Comparison of ENCODE assay signal across 12 mouse cellular contexts in genomic region chr12:72489995-72490394, GRCm38 (mm10). TPM values are rescaled to one million over a fixed set of nuclear protein-coding genes. Genes with fewer than 3 reads are reported as not detected.
A peak's percentile ranks its signal among the peaks of the same experiment; 100 is the strongest.
DNase-seq lines count a peak whose midpoint lies in the region; ATAC-seq and TF ChIP-seq lines count a peak whose summit lies in the region.
"Had no signal": no experiment of that assay in that cellular context is flagged by ENCODE, and none has a peak within 500 bp of the region (broad histone marks: within the 10 kb centered on the region; RNA-seq: fewer than 3 reads in every experiment).

No protein-coding gene starts in this region.

- H3K9ac ChIP-seq in liver, postnatal 0 days (replicated peaks): no peak overlapping the region

- TF ChIP-seq CTCF in liver, postnatal 0 days (IDR thresholded peaks at IDR 0.05; ENCODE audit: low read depth): no peak
- TF ChIP-seq CTCF in left cerebral cortex, adult 2 months (IDR thresholded peaks at IDR 0.05): no peak

- H3K4me3 ChIP-seq in liver, postnatal 0 days (ENCODE audit: low read depth, low read length): no peak overlapping the region
- no peak overlapping the region for H3K4me3 ChIP-seq in left cerebral cortex, adult 2 months
- H3K4me3 ChIP-seq: forebrain, embryonic 10.5 days had no signal

- no peak overlapping the region for H3K4me2 ChIP-seq in liver, postnatal 0 days (ENCODE audit: low read depth, low read length)

- WGBS in liver, postnatal 0 days (ENCODE audit: insufficient replicate concordance): 45% methylated on average over 3 of the region's 3 CpGs

- H3K36me3 ChIP-seq in liver, postnatal 0 days (replicated peaks; ENCODE audit: insufficient read depth, low read length): no peaks in the 10 kb centered on the region
- H3K36me3 ChIP-seq: forebrain, embryonic 10.5 days had no signal

- peak; percentile 75 for TF ChIP-seq EP300 in liver, postnatal 0 days (IDR thresholded peaks at IDR 0.05; ENCODE audit: low read depth)

- H3K9me3 ChIP-seq in liver, postnatal 0 days (ENCODE audit: low read length): no peaks in the 10 kb centered on the region
- H3K9me3 ChIP-seq: forebrain, embryonic 10.5 days had no signal

- intact Hi-C loops in heart, postnatal 25 days (cut with DNase I): no loop called here
- intact Hi-C loops in left cerebral cortex, adult 2 months (cut with DNase I): no loop called here

- peak; percentile 34 for DNase-seq in heart, adult 8-10 months (ENCODE audit: low spot score)
- DNase-seq in heart, postnatal 25 days (ENCODE audit: low spot score): no peak
- DNase-seq in 3T3-L1 (ENCODE audit: low read depth, low spot score): peak; percentile 89
- peak; percentile 62 for DNase-seq in adrenal gland, postnatal 10 days
- DNase-seq in liver, postnatal 0 days: peak; percentile 44
- DNase-seq in left cerebral cortex, adult 2 months (ENCODE audit: extremely low spot score in 1 of 2, low spot score in 2 of 2): no peak
- DNase-seq in B cell, adult 2 months: no peak
- no peak for DNase-seq in layer of hippocampus, adult 9-10 months (ENCODE audit: low spot score)
- DNase-seq: cerebellum, postnatal 25 days had no signal

- peak; percentile 96 for ATAC-seq in liver, postnatal 0 days
- ATAC-seq: activated CD4-positive, CD25-positive, alpha-beta regulatory T cell, adult 4 months; inflammation-experienced regulatory T-cells, adult 6 months had no signal

- H3K27me3 ChIP-seq in liver, postnatal 0 days (ENCODE audit: insufficient read depth, low read length): no peaks in the 10 kb centered on the region

- peak overlapping the region; percentile 98 for H3K27ac ChIP-seq in liver, postnatal 0 days (ENCODE audit: low read depth)
- no peak overlapping the region for H3K27ac ChIP-seq in left cerebral cortex, adult 2 months
- H3K27ac ChIP-seq: forebrain, embryonic 10.5 days had no signal

- peaks cover 5% of the 10 kb centered on the region for H3K4me1 ChIP-seq in liver, postnatal 0 days (ENCODE audit: insufficient read depth)
- H3K4me1 ChIP-seq: forebrain, embryonic 10.5 days had no signal

RNA-seq across cellular contexts. Expression of gene Pcnx4, which starts 46.2 kb away (rescaled TPM):
- 1 to 10 TPM; 3.3 to 4.5 (median 3.9) TPM for total RNA-seq in heart, adult 8-10 months (2022)
- 1 to 10 TPM; 3.2 to 4.1 TPM for total RNA-seq in heart, postnatal 25 days (2021)
- total RNA-seq in adrenal gland, postnatal 10 days (2021): 1 to 10 TPM; 5.5 to 5.8 TPM
- polyA plus RNA-seq in liver, postnatal 0 days (2015; fragmentation: Nextera tagmentation; extraction: Ambion mirVana): 1.9 TPM in 2 replicates
- total RNA-seq in left cerebral cortex, adult 2 months (2021): 10 to 100 TPM; 30.2 to 32.8 TPM

RNA-seq across cellular contexts. Expression of gene Lrrc9, which starts 48.3 kb away (rescaled TPM):
- under 1 TPM; 0.14 to 0.44 (median 0.23) TPM for total RNA-seq in heart, adult 8-10 months (2022)
- total RNA-seq in heart, postnatal 25 days (2021): under 1 TPM; 0.05 to 0.17 TPM
- total RNA-seq in adrenal gland, postnatal 10 days (2021): 1 to 10 TPM; 2.1 to 3.2 TPM
- polyA plus RNA-seq in liver, postnatal 0 days (2015; fragmentation: Nextera tagmentation; extraction: Ambion mirVana): 0.11 and 0.12 TPM in 2 replicates
- total RNA-seq in left cerebral cortex, adult 2 months (2021): 1 to 10 TPM; 2.5 TPM
- polyA plus RNA-seq: activated CD4-positive, CD25-positive, alpha-beta regulatory T cell, adult 4 months; inflammation-experienced regulatory T-cells, adult 6 months had no signal

Comparison
In these comparisons a context has a peak if more than half of its experiments do, and no peak if none do; other contexts are left out.
1. DNase-seq: peak in heart, adult 8-10 months (single experiment), 3T3-L1 (single experiment), adrenal gland, postnatal 10 days (single experiment) and liver, postnatal 0 days (single experiment); none in heart, postnatal 25 days (single experiment), left cerebral cortex, adult 2 months (0 of 2), B cell, adult 2 months (0 of 2) and layer of hippocampus, adult 9-10 months (single experiment).
2. RNA of gene Pcnx4, which starts 46.2 kb away (total RNA-seq): 30.2 to 32.8 TPM in left cerebral cortex, adult 2 months; 5.5 to 5.8 TPM in adrenal gland, postnatal 10 days, 3.3 to 4.5 TPM in heart, adult 8-10 months and 3.2 to 4.1 TPM in heart, postnatal 25 days; every median in the first group is over 4 times any median in the second.